Mouse (Mus musculus) embryonic facial prominence, embryonic 10.5 days (tissue): ENCODE data around the gene Tsga10ip. TPM values are rescaled to one million over a fixed set of nuclear protein-coding genes. Genes with fewer than 3 reads are reported as not detected.
A peak's percentile ranks its signal among the peaks of the same experiment; 100 is the strongest.
"Not testable (repeated sequence)": the region's sequence is repeated elsewhere in the genome, so short reads cannot be mapped to it uniquely, and the experiment has no call there.

Experiments
- DNase-seq: peaks from one replicate; pipeline ENCODE4 v3.0.0-alpha.2; 2017; ENCODE audit warnings: low spot score
- H3K27ac ChIP-seq: fragments of 300-500 bp; sonication (generic); replicated peaks from 2 replicates; pipeline ENCODE4 v1.5.1; 2016; ENCODE audit warnings: mild to moderate bottlenecking
- H3K27me3 ChIP-seq: fragments of 300-500 bp; sonication (generic); replicated peaks from 2 replicates; pipeline ENCODE4 v1.6.1; 2016; ENCODE audit warnings: low read depth, mild to moderate bottlenecking; ENCODE audit not compliant: poor library complexity, severe bottlenecking
- H3K36me3 ChIP-seq: fragments of 300-500 bp; sonication (generic); replicated peaks from 2 replicates; pipeline ENCODE4 v1.6.1; 2016; ENCODE audit warnings: mild to moderate bottlenecking, moderate library complexity
- H3K4me1 ChIP-seq: fragments of 300-500 bp; sonication (generic); 2 replicates; pipeline ENCODE4 v1.6.1; 2016
- H3K4me3 ChIP-seq: fragments of 300-500 bp; sonication (generic); 2 replicates; pipeline ENCODE4 v1.5.1; 2016; ENCODE audit warnings: mild to moderate bottlenecking, moderate library complexity
- H3K9me3 ChIP-seq: fragments of 300-500 bp; sonication (generic); 2 replicates; pipeline ENCODE4 v1.6.1; 2016; ENCODE audit warnings: mild to moderate bottlenecking
- WGBS: fragments of 180-500 bp; shearing (Covaris S2); methylation state at CpG from one replicate; pipeline ENCODE4 v1.1.7; 2016; 5-methylcytosine and 5-hydroxymethylcytosine counted together
- polyA plus RNA-seq: library from polyadenylated mRNA; unstranded; fragments of >200 nt; fragmentation: Nextera tagmentation; extraction: Ambion mirVana; gene quantifications from 2 replicates; pipeline ENCODE4 v1.2.1, GENCODE M21; 2016

The Tsga10ip gene
- polyA plus RNA-seq, 1 experiment from 2014 or later, result 0.72 TPM

DNA sequence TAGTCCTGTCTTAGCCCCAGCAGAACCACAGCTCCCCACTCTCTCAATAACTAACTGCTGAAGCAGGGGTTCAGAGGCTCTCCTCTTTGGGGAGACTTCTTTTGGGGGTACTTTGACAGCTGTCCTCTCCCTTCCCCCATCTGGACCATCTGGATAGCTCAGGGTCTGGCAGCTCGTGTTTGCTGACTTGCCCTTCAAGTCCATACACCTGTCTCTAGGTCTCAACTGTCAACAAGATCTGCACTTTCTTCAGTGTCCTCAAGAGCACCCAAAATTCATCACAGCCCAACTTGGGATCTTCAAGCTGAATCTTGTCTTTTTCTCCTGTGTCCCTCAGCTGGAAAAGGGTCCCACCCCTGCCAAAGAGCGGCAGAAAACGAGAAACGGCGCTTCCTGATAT is 19.5 kb upstream of the Tsga10ip start:
- peak overlapping the region; percentile 6; the same call in 1 of the 2 replicates for H3K4me3 ChIP-seq
- peaks cover 31% of the 10 kb centered on the region for H3K4me1 ChIP-seq
- no peaks in the 10 kb centered on the region for H3K9me3 ChIP-seq
- no peaks in the 10 kb centered on the region for H3K27me3 ChIP-seq
- 87% methylated on average over 5 of the region's 5 CpGs for WGBS
- no peak overlapping the region for H3K27ac ChIP-seq
- peaks cover 65% of the 10 kb centered on the region for H3K36me3 ChIP-seq
- DNase-seq, result no peak

DNA sequence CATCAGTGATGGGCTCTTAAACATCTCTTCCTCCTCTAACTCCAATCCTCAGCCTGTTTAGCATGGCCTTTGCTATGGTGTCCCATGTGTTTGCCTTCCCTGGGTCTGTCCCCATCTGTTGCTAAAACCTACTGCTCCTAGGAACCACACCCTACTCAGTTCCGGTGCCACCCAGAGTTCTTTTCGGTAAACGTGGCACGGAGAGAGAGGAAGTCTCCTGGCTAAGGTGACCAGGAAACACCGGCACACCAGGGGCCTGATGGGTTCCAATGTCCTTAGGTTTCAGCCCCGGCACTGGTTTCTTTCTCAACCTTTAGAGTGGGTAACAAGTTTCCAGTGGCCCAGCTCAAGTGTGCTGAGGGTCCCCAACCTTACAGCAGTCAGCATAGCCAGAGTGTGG is 18.3 kb upstream of the Tsga10ip start:
- H3K36me3 ChIP-seq, result peaks cover 59% of the 10 kb centered on the region

GRCm38 (mm10) chr19:5419630-5420029 is 17.3 kb upstream of the Tsga10ip start:
- DNase-seq, result no peak
- Histone ChIP-seq H3K27me3 (no peaks in the 10 kb centered on the region), H3K27ac (no peak overlapping the region), H3K4me1 (peaks cover 19% of the 10 kb centered on the region), H3K9me3 (no peaks in the 10 kb centered on the region), H3K4me3 (no peak overlapping the region), H3K36me3 (peaks cover 59% of the 10 kb centered on the region)
- 88% methylated on average over 9 of the region's 9 CpGs for WGBS

More for the DNA sequence above, 18.3 kb upstream of the Tsga10ip start:
- Histone ChIP-seq H3K9me3 (no peaks in the 10 kb centered on the region), H3K4me3 (no peak overlapping the region), H3K27me3 (no peaks in the 10 kb centered on the region), H3K4me1 (peaks cover 19% of the 10 kb centered on the region), H3K27ac (no peak overlapping the region)
- no peak for DNase-seq
- 92% methylated on average over 6 of the region's 6 CpGs for WGBS

- WGBS, result 95% methylated on average over 8 of the region's 8 CpGs
- Histone ChIP-seq H3K4me1 (peaks cover 17% of the 10 kb centered on the region), H3K27ac (no peak overlapping the region), H3K27me3 (no peaks in the 10 kb centered on the region), H3K4me3 (no peak overlapping the region), H3K36me3 (peaks cover 59% of the 10 kb centered on the region), H3K9me3 (no peaks in the 10 kb centered on the region)
- DNase-seq, result no peak
These were observed 16.6 kb upstream of the Tsga10ip start for GRCm38 (mm10) chr19:5418750-5419466.

DNA sequence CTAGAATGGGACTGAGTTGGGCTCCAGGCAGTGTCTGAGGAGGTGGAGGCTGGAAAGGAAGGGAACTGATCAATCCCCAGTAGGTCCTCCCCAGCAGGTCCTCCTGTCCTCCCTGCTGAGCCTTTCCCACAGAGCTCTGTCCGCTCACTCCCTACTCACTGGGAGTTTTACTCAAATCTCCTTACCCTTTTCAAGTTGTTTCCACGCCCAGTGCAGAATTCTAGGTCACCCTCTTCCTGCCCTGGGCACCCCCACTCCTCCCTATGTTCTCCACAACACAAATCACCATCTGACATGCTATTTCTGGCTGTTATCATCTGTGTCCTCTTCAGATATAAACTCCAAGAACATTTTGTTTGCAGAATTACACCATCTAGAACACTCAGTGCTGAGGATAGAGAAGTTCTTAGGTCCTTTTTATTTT is 12.2 kb upstream of the Tsga10ip start:
- Histone ChIP-seq H3K4me3 (no peak overlapping the region), H3K27ac (no peak overlapping the region), H3K27me3 (no peaks in the 10 kb centered on the region), H3K36me3 (peaks cover 18% of the 10 kb centered on the region), H3K9me3 (no peaks in the 10 kb centered on the region), H3K4me1 (peaks cover 5% of the 10 kb centered on the region; the same call in 1 of the 2 replicates)
- WGBS, result 66% methylated on average over 2 of the region's 2 CpGs
- DNase-seq, result no peak

DNA sequence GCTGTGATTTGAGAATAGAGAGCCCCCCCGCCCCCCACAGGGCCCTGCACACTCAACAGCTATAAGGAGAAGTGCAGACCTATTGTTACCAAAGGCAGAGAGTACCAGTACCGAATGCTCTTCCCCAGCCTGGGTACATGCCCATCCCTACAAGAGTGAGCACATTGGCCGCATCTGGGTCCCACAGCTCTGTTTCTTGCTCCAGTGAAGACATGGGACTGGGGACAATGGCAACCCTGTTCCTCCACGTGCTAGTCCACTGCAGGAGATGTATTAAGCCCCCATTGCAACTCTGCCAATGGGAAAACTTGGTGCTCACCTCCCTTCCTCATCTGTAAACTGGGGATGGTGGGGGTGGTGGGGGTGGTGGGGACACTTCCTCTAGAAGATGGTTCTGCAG is 11.5 kb upstream of the Tsga10ip start:
- Histone ChIP-seq H3K4me1 (peaks cover 9% of the 10 kb centered on the region), H3K4me3 (no peak overlapping the region), H3K36me3 (peaks cover 19% of the 10 kb centered on the region), H3K9me3 (no peaks in the 10 kb centered on the region), H3K27me3 (no peaks in the 10 kb centered on the region), H3K27ac (no peak overlapping the region)
- DNase-seq, result no peak
- WGBS, result 79% methylated on average over 4 of the region's 4 CpGs

DNA sequence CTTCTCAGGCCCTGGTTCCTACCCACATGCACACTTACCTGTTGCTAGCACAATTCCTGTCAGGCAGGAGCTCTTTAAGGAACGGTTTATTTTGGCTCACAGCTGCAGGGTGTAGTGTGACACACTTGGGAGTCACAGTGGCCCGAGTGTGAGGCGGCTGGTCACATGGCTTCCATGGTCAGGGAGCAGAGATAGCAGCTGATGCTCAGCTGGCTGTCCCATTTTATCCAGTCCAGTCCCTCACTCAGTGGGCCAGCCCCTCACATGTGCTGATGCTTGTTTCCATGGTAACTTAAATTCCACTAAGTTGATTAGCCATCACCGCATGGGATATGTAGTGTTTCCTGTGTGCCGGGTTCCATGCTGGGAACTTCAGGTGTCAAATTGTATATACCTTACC is 9.6 kb upstream of the Tsga10ip start:
- DNase-seq, result no peak
- WGBS, result 70% methylated on average over 5 of the region's 5 CpGs
- Histone ChIP-seq H3K9me3 (no peaks in the 10 kb centered on the region), H3K4me3 (0 out of 2 replicates have a peak overlapping the region, but pooled peaks have one; percentile 11), H3K36me3 (peaks cover 8% of the 10 kb centered on the region), H3K27ac (no peak overlapping the region), H3K4me1 (peaks cover 22% of the 10 kb centered on the region), H3K27me3 (no peaks in the 10 kb centered on the region)

- Histone ChIP-seq H3K27me3 (no peaks in the 10 kb centered on the region), H3K36me3 (peaks cover 5% of the 10 kb centered on the region), H3K4me3 (no peak overlapping the region), H3K9me3 (no peaks in the 10 kb centered on the region), H3K27ac (no peak overlapping the region), H3K4me1 (peaks cover 26% of the 10 kb centered on the region)
- no peak for DNase-seq
- WGBS, result 86% methylated on average over 5 of the region's 5 CpGs
These were observed 8.3 kb upstream of the Tsga10ip start for GRCm38 (mm10) chr19:5410641-5411040.

DNA sequence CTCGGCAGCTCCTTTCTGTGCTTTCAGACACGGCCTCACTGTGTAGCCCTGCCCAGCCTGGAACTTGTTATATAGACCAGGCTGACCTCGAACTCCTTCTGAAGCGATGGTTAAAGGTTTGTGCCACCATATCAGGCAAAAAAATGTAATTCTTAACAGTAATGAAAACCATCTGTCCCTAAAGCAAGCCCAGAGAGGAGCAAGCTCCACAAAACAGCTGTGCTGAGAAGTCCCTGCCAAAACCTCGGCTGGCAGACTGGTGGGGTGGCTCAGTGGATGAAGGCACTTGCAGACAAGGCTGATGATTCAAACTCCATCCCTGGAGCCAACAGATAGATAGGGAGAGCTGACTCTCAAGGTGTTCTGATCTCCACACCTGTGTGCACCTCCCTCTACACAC is 6.7 kb upstream of the Tsga10ip start:
- H3K27me3 ChIP-seq, result no peaks in the 10 kb centered on the region
- WGBS, result 70% methylated on average over 5 of the region's 5 CpGs
- peaks cover 5% of the 10 kb centered on the region for H3K36me3 ChIP-seq
- H3K4me3 ChIP-seq, result no peak overlapping the region
- H3K4me1 ChIP-seq, result peaks cover 27% of the 10 kb centered on the region
- DNase-seq, result no peak
- no peaks in the 10 kb centered on the region for H3K9me3 ChIP-seq
- no peak overlapping the region for H3K27ac ChIP-seq

DNA sequence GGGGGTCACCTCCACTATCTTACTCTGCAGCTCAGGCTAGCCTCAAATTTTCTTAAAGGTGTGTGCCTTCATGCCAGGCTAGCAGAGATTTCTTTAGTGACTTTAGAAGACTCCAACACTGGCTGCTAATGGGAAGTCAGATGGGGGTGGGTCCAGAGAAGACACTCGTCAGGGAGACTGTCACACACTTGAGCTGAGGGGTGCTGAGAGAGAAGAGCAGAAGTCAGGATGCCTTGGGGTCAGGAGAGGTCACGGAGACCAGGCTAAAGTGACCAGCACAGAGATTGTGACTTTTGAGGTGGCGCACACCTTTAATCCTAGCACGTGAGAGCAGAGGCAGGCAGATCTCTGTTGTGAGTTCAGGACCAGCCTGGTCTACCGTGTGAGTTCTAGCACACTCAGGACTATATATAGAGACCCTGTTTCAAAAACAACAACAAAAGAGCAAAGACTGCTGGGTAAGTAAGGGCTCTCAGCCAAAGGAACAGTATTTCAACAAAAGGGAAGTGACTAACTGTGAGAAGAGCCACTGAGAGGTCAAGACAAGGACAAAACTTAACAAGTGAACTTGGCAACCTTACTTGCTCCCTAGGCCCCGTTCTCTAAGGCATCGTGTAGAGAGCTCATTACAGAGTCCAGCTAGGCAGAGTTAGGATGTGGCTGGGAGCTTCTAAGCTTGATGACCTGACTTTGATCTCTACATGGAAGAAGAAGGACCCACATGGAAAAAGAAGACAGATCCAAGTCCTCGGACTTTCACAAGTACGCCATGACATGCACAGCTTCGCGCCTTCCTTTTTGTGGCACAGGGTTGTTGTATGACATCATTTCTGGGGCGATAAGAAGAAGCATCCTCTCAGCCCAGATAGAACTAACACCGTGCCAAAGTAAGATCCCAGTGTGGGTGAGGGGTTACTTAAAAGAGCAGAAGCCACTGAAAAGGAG is 6.0 kb upstream of the Tsga10ip start:
- Histone ChIP-seq H3K4me3 (peak overlapping the region; percentile 70), H3K36me3 (peaks cover 5% of the 10 kb centered on the region), H3K27ac (0 out of 2 replicates have a peak overlapping the region, but pooled peaks have one; percentile 91), H3K9me3 (no peaks in the 10 kb centered on the region), H3K4me1 (peaks cover 27% of the 10 kb centered on the region), H3K27me3 (no peaks in the 10 kb centered on the region)
- no peak for DNase-seq
- 89% methylated on average over 13 of the region's 13 CpGs for WGBS

DNA sequence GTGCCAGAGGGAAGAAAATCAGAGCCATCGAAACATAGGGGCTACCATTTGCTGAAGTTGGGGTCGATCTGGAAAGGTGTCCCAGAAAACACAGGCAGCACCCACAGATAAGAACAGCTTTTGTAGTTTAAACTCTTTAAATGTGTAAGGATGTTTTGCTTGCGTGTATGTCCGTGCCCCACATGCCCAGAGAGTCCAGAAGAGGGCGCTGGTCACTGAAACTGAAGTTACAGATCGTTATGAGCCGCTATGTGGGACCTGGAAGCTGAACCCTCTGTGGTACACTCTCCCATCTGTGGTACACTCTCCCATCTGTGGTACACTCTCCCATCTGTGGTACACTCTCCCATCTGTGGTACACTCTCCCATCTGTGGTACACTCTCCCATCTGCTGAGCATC is 4.8 kb upstream of the Tsga10ip start:
- Histone ChIP-seq H3K4me1 (peaks cover 27% of the 10 kb centered on the region), H3K36me3 (peaks cover 5% of the 10 kb centered on the region), H3K4me3 (peak overlapping the region; percentile 70), H3K27me3 (no peaks in the 10 kb centered on the region), H3K27ac (peak overlapping the region; percentile 91), H3K9me3 (no peaks in the 10 kb centered on the region)
- DNase-seq, result peak; percentile 66
- WGBS, result 17% methylated on average over 7 of the region's 7 CpGs

DNA sequence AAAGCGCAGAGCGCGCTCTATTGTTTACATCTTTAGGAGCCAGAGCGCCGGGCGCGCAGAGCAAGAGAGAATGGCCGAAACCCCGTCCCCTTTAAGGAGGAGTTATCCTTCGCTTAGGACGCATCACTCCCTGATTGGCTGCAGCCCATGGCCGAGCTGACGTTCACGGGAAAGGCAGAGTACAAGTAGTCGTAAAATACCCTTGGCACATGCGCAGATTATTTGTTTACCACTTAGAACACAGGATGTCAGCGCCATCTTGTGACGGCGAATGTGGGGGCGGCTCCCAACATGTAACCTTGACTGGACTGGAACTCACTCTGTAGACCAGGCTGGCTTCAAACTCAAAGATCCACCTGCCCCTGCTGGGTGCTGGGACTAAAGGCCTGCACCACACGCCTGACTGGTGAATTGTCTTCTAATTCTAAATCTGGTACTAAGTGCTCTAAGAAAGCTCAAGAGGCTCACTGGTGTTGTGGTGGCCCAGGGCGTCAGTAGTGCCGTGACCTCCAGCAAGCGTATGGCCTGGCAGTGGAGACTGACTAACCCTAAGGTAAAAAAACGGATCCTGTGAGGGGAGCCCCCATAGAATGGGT is 4.3 kb upstream of the Tsga10ip start:
- not testable (repeated sequence) for H3K27me3 ChIP-seq, H3K36me3 ChIP-seq, H3K9me3 ChIP-seq
- peak; percentile 68 for DNase-seq
- H3K27ac ChIP-seq, result peak overlapping the region; percentile 91
- WGBS, result 15% methylated on average over 25 of the region's 25 CpGs
- peaks cover 23% of the 10 kb centered on the region for H3K4me1 ChIP-seq
- peak overlapping the region; percentile 70 for H3K4me3 ChIP-seq
